Mouse (Mus musculus): Measurements from ENCODE around the gene Dmd.

The Dmd gene

GRCm38 (mm10) chrX:84332177-84332576 is 1383.5 kb downstream of the Dmd start:
- in situ Hi-C loops (cut with MboI; ENCODE audit: low sequenced_read_pairs) = no loop called here

DNA sequence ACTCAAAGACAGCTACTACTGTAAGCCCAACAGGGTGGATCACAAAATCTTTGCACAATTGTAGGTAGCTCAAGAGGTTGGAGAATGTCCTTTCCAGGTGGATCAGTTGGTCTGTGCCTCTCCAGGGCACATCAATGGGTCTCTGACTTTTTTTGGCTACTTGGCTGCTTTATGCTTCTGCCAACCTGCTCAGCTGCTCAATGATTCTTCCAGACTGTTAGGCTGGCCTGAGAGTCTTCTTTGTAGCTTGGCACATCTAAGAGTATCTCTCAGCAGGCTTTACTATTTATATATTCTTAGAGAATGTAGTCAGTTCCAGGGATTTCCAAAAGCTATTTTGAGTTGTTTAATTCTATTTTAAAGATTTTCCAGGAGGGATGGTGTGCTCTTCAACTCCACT is 1416.3 kb downstream of the Dmd start:
- in situ Hi-C loops (cut with MboI; ENCODE audit: low sequenced_read_pairs) = no loop called here

DNA sequence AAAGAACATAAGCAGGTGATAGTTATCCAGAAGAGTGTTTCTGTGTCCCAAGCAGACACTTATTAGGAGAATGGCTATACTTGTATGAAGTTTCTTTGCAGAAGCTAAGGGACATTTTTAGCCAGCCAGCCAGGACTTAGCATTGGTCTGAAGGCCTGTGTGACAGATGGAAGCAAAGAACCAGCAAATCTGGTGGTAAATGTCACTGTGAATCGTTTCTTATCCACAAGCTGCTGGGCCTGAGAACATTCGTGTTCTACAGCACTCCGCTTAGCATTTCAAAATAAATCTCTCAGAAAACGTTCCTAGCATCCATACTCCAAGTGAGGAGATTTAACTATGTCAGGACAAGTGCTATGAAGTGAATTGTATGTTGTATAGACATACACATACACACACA is 1486.9 kb downstream of the Dmd start:
- in situ Hi-C loops (cut with MboI; ENCODE audit: low sequenced_read_pairs) = no loop called here

GRCm38 (mm10) chrX:84436556-84436955 is 1487.9 kb downstream of the Dmd start:
- in situ Hi-C loops (cut with MboI; ENCODE audit: low sequenced_read_pairs) = no loop called here

GRCm38 (mm10) chrX:84442996-84443395 is 1494.3 kb downstream of the Dmd start:
- in situ Hi-C loops (cut with MboI; ENCODE audit: low sequenced_read_pairs) = no loop called here

DNA sequence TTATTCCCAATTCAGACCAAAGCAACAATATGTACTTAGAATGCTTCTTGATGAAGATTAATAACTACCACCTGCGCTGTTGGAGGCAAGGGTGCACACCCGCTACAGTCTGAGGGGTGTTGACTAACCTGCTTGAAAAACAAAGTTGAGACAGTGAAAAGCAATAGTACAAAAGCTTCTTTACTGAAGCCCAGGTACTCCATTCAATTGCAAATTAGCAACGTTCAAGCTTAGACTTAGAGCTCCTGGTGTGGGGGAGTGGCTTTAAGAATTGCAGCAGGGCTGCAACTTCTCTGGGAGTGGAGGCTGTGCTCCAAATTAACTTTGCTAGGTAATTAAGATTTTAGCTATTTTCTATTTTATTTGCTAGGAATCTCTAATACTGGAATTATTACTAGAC is 1495.3 kb downstream of the Dmd start:
- in situ Hi-C loops (cut with MboI; ENCODE audit: low sequenced_read_pairs) = no loop called here

GRCm38 (mm10) chrX:84444638-84445037 is 1496.0 kb downstream of the Dmd start:
- in situ Hi-C loops (cut with MboI; ENCODE audit: low sequenced_read_pairs) = no loop called here

- in situ Hi-C loops (cut with MboI; ENCODE audit: low sequenced_read_pairs) = no loop called here
Observed at GRCm38 (mm10) chrX:84454473-84454872, 1505.8 kb downstream of the Dmd start.

DNA sequence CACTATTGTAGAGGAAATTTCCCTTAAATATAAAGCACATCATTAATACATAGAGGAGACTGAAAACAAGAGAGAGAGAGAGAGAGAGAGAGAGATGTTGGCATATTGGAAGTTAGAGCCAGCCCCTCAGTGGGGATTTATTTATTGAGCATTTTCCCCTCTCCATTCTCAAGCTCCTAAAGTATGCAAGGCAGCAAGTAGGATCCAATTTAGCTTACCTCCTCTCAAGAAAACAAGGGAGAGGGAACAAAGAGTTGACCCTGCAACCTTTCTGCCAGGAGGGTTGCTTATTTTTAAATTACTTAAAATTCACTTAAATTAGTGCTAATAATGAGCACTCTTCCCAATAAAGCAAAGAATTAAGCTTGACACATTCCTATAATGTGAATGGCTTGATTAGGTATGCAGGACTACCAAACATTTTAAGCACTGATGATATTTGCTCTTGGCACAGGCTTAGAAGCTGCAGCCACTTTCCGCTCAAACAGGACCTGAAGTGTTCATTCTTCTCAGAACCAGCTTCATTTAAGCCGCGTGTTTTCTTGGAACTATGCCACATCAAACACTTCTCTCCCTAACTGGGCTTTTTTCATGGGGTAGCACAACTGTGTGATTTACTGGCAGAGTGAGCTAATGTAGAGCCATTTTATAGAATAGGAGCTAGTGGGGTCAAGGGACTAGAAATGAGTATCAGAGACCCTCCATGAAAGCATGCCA is 1566.1 kb downstream of the Dmd start:
- in situ Hi-C loops (cut with MboI; ENCODE audit: low sequenced_read_pairs) = no loop called here

- in situ Hi-C loops (cut with MboI; ENCODE audit: low sequenced_read_pairs) = no loop called here
Observed at GRCm38 (mm10) chrX:84551995-84552394, 1603.3 kb downstream of the Dmd start.

DNA sequence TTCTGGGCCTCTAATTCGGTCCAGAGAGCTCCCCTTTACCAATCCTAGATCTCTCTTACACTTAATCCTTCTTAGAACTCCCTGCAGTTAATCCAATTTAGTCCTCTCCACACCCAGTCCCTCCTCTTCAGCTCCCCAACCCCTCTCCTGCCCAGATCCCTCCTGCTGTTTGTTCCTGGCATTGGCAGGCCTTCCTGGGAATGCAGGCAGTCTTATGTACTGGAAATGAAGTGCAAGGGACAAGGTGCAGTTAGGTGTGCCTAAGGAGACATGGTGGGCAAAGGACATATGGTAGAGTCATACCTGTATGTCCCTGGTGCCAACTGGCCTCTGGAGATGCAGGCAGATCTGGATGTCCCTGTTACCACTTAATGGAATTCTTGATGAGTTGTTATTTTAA is 1604.8 kb downstream of the Dmd start:
- in situ Hi-C loops (cut with MboI; ENCODE audit: low sequenced_read_pairs) = no loop called here

GRCm38 (mm10) chrX:84598476-84598875 is 1649.8 kb downstream of the Dmd start:
- in situ Hi-C loops (cut with MboI; ENCODE audit: low sequenced_read_pairs) = no loop called here

DNA sequence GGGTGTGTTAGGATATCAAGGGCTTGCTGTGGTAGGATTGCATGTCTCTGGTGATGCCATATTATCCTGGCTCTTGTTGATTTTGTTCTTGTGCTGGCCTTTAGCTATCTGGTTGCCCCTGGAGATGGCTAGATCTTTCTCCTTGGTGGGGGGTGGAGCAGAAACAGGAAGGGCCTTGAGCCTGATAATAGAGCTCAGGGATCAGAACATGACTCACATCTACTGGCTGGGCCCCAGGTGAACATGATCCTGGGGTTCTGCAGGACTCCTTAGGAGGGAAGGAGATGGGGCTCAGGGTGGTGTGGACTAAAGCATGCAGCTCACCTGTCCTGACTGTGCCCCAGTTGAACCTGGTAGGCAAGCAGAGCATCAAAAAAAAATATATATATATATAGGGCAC is 1691.8 kb downstream of the Dmd start:
- in situ Hi-C loops (cut with MboI; ENCODE audit: low sequenced_read_pairs) = no loop called here

- in situ Hi-C loops (cut with MboI; ENCODE audit: low sequenced_read_pairs) = no loop called here
Observed at GRCm38 (mm10) chrX:84747683-84748082, 1799.0 kb downstream of the Dmd start.

DNA sequence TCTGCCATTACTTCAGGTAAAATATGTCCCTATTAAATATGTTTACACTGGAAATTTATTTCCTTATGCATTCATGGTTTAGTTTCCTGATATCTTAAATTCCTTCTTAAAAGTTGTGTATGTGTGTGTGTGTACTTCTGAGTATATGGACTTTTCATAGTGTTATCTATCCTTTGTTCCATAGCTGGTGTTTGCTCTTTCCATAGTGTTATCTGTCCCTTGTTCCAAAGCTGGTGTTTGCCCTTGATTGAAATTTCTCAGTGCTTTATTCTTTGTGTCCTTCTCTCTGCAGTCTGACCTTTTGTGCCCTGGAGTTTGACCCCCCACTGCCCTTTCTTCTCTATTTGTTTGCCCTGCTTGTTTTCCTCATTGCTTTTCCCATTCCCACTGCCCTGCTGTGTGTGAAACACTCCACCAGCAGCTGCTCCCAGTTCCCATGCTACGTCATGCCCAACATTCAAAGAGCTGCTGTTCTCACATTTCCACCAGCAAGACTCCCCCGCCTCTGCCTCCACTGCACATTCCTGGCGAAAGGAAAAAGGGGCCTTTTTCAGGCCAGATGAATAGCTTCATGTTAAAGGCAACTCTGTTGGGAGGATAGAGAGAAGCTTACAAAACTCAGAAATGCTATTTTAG is 1911.5 kb downstream of the Dmd start:
- in situ Hi-C loops (cut with MboI; ENCODE audit: low sequenced_read_pairs) = no loop called here

- in situ Hi-C loops (cut with MboI; ENCODE audit: low sequenced_read_pairs) = no loop called here
Observed at GRCm38 (mm10) chrX:84873090-84873489, 1924.4 kb downstream of the Dmd start.

DNA sequence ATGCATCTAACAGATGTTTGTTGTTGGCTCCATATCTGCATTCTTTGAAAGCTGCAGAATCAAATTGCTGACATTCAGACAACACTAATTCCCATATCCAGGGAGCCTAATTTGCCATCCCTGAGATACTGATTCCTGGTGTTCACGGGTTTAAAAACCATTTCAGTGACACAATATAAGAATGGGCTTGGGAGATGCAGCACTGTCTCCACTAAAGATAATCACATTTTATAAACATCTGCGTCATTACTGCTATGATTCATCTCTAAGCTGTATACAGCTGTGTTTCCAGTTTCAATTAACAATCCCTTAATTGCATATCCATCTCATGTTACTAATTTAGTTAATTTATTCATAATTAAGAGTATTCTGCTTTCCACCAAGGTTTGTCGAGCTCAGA is 1929.5 kb downstream of the Dmd start:
- in situ Hi-C loops (cut with MboI; ENCODE audit: low sequenced_read_pairs) = no loop called here

DNA sequence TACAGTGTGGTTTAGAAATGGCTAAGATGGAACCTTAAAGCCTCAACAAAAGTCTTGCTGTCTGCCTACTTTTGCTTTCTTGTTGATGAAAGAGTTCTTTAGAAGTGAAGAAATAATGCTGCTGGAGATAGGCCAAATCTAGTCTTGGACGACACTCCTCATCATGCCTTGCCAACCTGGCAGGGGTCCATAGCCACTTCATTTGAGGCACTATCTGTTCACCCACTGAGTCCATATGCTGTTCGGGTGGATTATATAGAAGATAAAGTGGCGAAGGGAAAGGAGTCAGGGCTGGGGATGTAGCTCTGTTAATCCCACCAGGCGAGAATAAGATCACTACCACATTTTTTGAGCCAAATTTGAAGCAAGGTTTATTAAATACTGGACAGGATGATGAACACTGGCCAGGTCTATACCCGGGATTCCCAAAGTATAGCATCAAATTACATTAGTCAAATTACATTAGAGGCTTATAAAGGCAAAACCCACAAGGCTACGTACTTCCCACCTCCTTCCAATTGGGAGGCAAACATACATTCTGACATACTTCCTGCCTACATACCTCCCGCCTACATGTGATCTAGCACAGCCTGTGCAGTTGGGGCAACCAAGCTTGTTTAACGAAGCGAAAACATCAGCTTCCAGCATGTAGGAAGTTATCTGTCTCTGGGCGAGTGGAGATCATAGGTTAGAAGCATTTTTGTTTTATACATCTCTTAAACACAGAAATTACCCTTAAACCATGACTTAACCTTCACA is 1984.2 kb downstream of the Dmd start:
- in situ Hi-C loops (cut with MboI; ENCODE audit: low sequenced_read_pairs) = no loop called here

DNA sequence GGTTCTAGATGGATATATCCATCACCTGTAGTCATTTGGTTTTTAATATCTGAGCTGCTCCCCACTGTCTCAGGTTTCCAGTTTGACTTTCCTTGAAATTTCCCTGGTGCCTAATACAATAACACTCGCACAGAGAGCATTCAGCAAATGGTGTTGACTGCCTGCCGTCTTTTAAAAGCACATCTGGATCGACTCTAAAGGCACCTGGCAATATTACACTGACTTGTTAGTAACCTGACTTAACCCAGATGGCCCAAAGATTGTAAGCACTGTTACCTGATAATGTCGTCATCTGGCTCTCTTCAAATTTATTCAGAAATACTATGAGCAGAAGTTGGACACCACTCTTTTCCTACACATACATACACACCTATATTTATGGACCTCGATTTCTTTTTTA is 2011.9 kb downstream of the Dmd start:
- in situ Hi-C loops (cut with MboI; ENCODE audit: low sequenced_read_pairs) = no loop called here

- in situ Hi-C loops (cut with MboI; ENCODE audit: low sequenced_read_pairs) = no loop called here
Observed at GRCm38 (mm10) chrX:84960972-84961371, 2012.3 kb downstream of the Dmd start.

GRCm38 (mm10) chrX:85008304-85008703 is 2059.6 kb downstream of the Dmd start:
- in situ Hi-C loops (cut with MboI; ENCODE audit: low sequenced_read_pairs) = no loop called here

DNA sequence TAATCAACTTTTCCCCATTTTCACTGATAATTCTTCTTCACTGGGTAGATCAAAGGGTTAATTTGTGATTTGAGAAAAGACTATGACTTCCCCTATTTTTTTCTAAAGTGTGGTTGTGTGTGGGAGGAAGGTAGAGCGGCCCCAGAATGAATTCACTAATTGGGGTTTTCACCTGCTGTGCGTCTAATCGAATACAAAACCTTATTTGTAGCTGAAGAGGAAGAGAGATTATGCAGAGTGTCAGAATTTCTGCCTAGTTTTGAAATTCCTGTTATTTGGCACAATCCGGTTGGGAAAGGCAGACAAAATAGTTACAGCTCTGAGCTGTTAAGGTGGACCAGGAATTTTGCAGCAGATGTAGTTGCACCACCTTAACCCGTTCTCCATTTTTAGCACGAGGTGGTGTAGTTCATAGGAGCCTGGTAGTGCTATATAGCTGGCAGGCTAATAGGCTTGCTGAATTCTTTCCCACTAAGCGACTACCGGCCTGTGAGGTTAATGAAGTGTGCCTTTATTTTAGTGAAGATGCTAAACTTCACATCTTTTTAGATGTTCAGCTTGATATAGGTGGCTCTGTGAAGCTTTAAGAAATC is 2092.9 kb downstream of the Dmd start:
- in situ Hi-C loops (cut with MboI; ENCODE audit: low sequenced_read_pairs) = no loop called here
